Mouse (Mus musculus): ENCODE data around the gene Atg9b. TPM values are rescaled to one million over a fixed set of nuclear protein-coding genes. Genes with fewer than 3 reads are reported as not detected.

The Atg9b gene
- polyA plus RNA-seq, 1 experiment from 2014 or later = 2.3 TPM

- no peak overlapping the region for H3K4me3 ChIP-seq (ENCODE audit: low read length)
- H3K27me3 ChIP-seq (ENCODE audit: control insufficient read depth, insufficient read depth, low read length) = no peaks in the 10 kb centered on the region
- H3K36me3 ChIP-seq (ENCODE audit: control insufficient read depth, insufficient read depth) = peaks cover 13% of the 10 kb centered on the region; the same call in 1 of the 2 replicates
- no peak for ATAC-seq (replicated peaks; ENCODE audit: extremely low read depth, insufficient read depth, low FRiP score)
- no peak overlapping the region for H3K9ac ChIP-seq (ENCODE audit: low read length)
- H3K4me1 ChIP-seq (ENCODE audit: control insufficient read depth, insufficient read depth, low read length) = peaks cover 4% of the 10 kb centered on the region; the same call in 1 of the 2 replicates
- no peak overlapping the region for H3K4me2 ChIP-seq (ENCODE audit: low read depth, low read length)
- H3K9me3 ChIP-seq (replicated peaks; ENCODE audit: control insufficient read depth, low read length) = no peaks in the 10 kb centered on the region
- H3K27ac ChIP-seq (ENCODE audit: low read length) = no peak overlapping the region
- WGBS = 75% methylated on average over 2 of the region's 2 CpGs
Observed at GRCm38 (mm10) chr5:24412063-24412462, 20.1 kb upstream of the Atg9b start.

DNA sequence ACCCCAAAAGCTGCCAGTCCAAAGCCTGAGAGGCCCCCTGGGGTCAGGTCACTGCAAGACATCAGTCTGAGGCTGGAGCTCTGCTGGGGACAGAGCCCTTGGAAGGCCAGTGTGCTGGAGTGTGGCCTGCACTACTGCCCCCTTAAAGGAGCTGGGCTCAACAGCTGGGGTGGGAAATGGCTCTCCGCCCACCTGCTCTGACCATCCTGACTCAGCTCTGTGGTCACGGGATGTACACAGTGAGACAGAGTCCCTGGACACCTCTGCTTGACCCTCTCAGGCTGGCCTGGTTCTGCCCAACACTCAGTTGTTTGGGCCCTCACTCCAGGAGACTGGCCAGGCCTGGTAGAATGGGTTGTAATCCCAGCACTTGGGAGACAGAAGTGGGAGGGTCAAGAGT is 17.5 kb upstream of the Atg9b start:
- no peak overlapping the region for H3K9ac ChIP-seq (ENCODE audit: low read length)
- ATAC-seq (replicated peaks; ENCODE audit: extremely low read depth, insufficient read depth, low FRiP score) = no peak
- H3K9me3 ChIP-seq (replicated peaks; ENCODE audit: control insufficient read depth, low read length) = no peaks in the 10 kb centered on the region
- H3K27ac ChIP-seq (ENCODE audit: low read length) = no peak overlapping the region
- H3K4me1 ChIP-seq (ENCODE audit: control insufficient read depth, insufficient read depth, low read length) = no peaks in the 10 kb centered on the region
- no peak overlapping the region for H3K4me3 ChIP-seq (ENCODE audit: low read length)
- H3K27me3 ChIP-seq (ENCODE audit: control insufficient read depth, insufficient read depth, low read length) = no peaks in the 10 kb centered on the region
- WGBS = 82% methylated on average over 2 of the region's 2 CpGs
- H3K4me2 ChIP-seq (ENCODE audit: low read depth, low read length) = no peak overlapping the region
- H3K36me3 ChIP-seq (ENCODE audit: control insufficient read depth, insufficient read depth) = peaks cover 21% of the 10 kb centered on the region

- WGBS = 79% methylated on average over 13 of the region's 13 CpGs
- no peak overlapping the region for H3K9ac ChIP-seq (ENCODE audit: low read length)
- H3K36me3 ChIP-seq (ENCODE audit: control insufficient read depth, insufficient read depth) = peaks cover 23% of the 10 kb centered on the region
- H3K9me3 ChIP-seq (replicated peaks; ENCODE audit: control insufficient read depth, low read length) = no peaks in the 10 kb centered on the region
- H3K27me3 ChIP-seq (ENCODE audit: control insufficient read depth, insufficient read depth, low read length) = no peaks in the 10 kb centered on the region
- no peak overlapping the region for H3K4me2 ChIP-seq (ENCODE audit: low read depth, low read length)
- H3K4me1 ChIP-seq (ENCODE audit: control insufficient read depth, insufficient read depth, low read length) = no peaks in the 10 kb centered on the region
- no peak overlapping the region for H3K4me3 ChIP-seq (ENCODE audit: low read length)
- H3K27ac ChIP-seq (ENCODE audit: low read length) = no peak overlapping the region
- no peak for ATAC-seq (replicated peaks; ENCODE audit: extremely low read depth, insufficient read depth, low FRiP score)
Observed at GRCm38 (mm10) chr5:24408651-24409050, 16.7 kb upstream of the Atg9b start.

- Histone ChIP-seq H3K27me3 (ENCODE audit: control insufficient read depth, insufficient read depth, low read length) (no peaks in the 10 kb centered on the region), H3K4me3 (ENCODE audit: low read length) (no peak overlapping the region), H3K9me3 (replicated peaks; ENCODE audit: control insufficient read depth, low read length) (no peaks in the 10 kb centered on the region), H3K4me2 (ENCODE audit: low read depth, low read length) (no peak overlapping the region), H3K36me3 (ENCODE audit: control insufficient read depth, insufficient read depth) (peaks cover 29% of the 10 kb centered on the region), H3K4me1 (ENCODE audit: control insufficient read depth, insufficient read depth, low read length) (peaks cover 5% of the 10 kb centered on the region; the same call in 1 of the 2 replicates), H3K9ac (ENCODE audit: low read length) (no peak overlapping the region), H3K27ac (ENCODE audit: low read length) (no peak overlapping the region)
- 42% methylated on average over 3 of the region's 3 CpGs for WGBS
- ATAC-seq (replicated peaks; ENCODE audit: extremely low read depth, insufficient read depth, low FRiP score) = no peak
Observed at GRCm38 (mm10) chr5:24405389-24405876, 13.5 kb upstream of the Atg9b start.

GRCm38 (mm10) chr5:24404594-24405360 is 12.8 kb upstream of the Atg9b start:
- ATAC-seq (replicated peaks; ENCODE audit: extremely low read depth, insufficient read depth, low FRiP score) = no peak
- no peaks in the 10 kb centered on the region for H3K27me3 ChIP-seq (ENCODE audit: control insufficient read depth, insufficient read depth, low read length)
- H3K36me3 ChIP-seq (ENCODE audit: control insufficient read depth, insufficient read depth) = peaks cover 29% of the 10 kb centered on the region
- 80% methylated on average over 6 of the region's 6 CpGs for WGBS
- H3K4me1 ChIP-seq (ENCODE audit: control insufficient read depth, insufficient read depth, low read length) = peaks cover 5% of the 10 kb centered on the region; the same call in 1 of the 2 replicates
- no peak overlapping the region for H3K27ac ChIP-seq (ENCODE audit: low read length)
- H3K4me2 ChIP-seq (ENCODE audit: low read depth, low read length) = no peak overlapping the region
- H3K4me3 ChIP-seq (ENCODE audit: low read length) = no peak overlapping the region
- no peak overlapping the region for H3K9ac ChIP-seq (ENCODE audit: low read length)
- no peaks in the 10 kb centered on the region for H3K9me3 ChIP-seq (replicated peaks; ENCODE audit: control insufficient read depth, low read length)

- peak; percentile 76 for ATAC-seq (replicated peaks; ENCODE audit: extremely low read depth, insufficient read depth, low FRiP score)
- Histone ChIP-seq H3K36me3 (ENCODE audit: control insufficient read depth, insufficient read depth) (peaks cover 16% of the 10 kb centered on the region), H3K4me2 (ENCODE audit: low read depth, low read length) (no peak overlapping the region), H3K27ac (ENCODE audit: low read length) (no peak overlapping the region), H3K4me1 (ENCODE audit: control insufficient read depth, insufficient read depth, low read length) (peaks cover 5% of the 10 kb centered on the region; the same call in 1 of the 2 replicates), H3K27me3 (ENCODE audit: control insufficient read depth, insufficient read depth, low read length) (no peaks in the 10 kb centered on the region), H3K9ac (ENCODE audit: low read length) (no peak overlapping the region; the same call in 1 of the 2 replicates), H3K4me3 (ENCODE audit: low read length) (no peak overlapping the region), H3K9me3 (replicated peaks; ENCODE audit: control insufficient read depth, low read length) (no peaks in the 10 kb centered on the region)
- WGBS = 56% methylated on average over 9 of the region's 9 CpGs
Observed at GRCm38 (mm10) chr5:24401969-24402368, 10.0 kb upstream of the Atg9b start.

- Histone ChIP-seq H3K9ac (ENCODE audit: low read length) (no peak overlapping the region), H3K27ac (ENCODE audit: low read length) (no peak overlapping the region), H3K27me3 (ENCODE audit: control insufficient read depth, insufficient read depth, low read length) (no peaks in the 10 kb centered on the region), H3K4me2 (ENCODE audit: low read depth, low read length) (no peak overlapping the region), H3K36me3 (ENCODE audit: control insufficient read depth, insufficient read depth) (peaks cover 14% of the 10 kb centered on the region), H3K4me1 (ENCODE audit: control insufficient read depth, insufficient read depth, low read length) (peaks cover 5% of the 10 kb centered on the region; the same call in 1 of the 2 replicates), H3K4me3 (ENCODE audit: low read length) (no peak overlapping the region), H3K9me3 (replicated peaks; ENCODE audit: control insufficient read depth, low read length) (no peaks in the 10 kb centered on the region)
- WGBS = 90% methylated on average over 5 of the region's 5 CpGs
- no peak for ATAC-seq (replicated peaks; ENCODE audit: extremely low read depth, insufficient read depth, low FRiP score)
Observed at GRCm38 (mm10) chr5:24400911-24401605, 9.1 kb upstream of the Atg9b start.

- no peak overlapping the region for H3K4me3 ChIP-seq (ENCODE audit: low read length)
- H3K27me3 ChIP-seq (ENCODE audit: control insufficient read depth, insufficient read depth, low read length) = no peaks in the 10 kb centered on the region
- H3K9ac ChIP-seq (ENCODE audit: low read length) = no peak overlapping the region
- H3K4me1 ChIP-seq (ENCODE audit: control insufficient read depth, insufficient read depth, low read length) = peaks cover 5% of the 10 kb centered on the region; the same call in 1 of the 2 replicates
- peaks cover 13% of the 10 kb centered on the region for H3K36me3 ChIP-seq (ENCODE audit: control insufficient read depth, insufficient read depth)
- no peak overlapping the region for H3K4me2 ChIP-seq (ENCODE audit: low read depth, low read length)
- H3K27ac ChIP-seq (ENCODE audit: low read length) = no peak overlapping the region
- H3K9me3 ChIP-seq (replicated peaks; ENCODE audit: control insufficient read depth, low read length) = no peaks in the 10 kb centered on the region
- WGBS = 87% methylated on average over 11 of the region's 11 CpGs
- ATAC-seq (replicated peaks; ENCODE audit: extremely low read depth, insufficient read depth, low FRiP score) = no peak
Observed at GRCm38 (mm10) chr5:24400362-24400761, 8.4 kb upstream of the Atg9b start.

DNA sequence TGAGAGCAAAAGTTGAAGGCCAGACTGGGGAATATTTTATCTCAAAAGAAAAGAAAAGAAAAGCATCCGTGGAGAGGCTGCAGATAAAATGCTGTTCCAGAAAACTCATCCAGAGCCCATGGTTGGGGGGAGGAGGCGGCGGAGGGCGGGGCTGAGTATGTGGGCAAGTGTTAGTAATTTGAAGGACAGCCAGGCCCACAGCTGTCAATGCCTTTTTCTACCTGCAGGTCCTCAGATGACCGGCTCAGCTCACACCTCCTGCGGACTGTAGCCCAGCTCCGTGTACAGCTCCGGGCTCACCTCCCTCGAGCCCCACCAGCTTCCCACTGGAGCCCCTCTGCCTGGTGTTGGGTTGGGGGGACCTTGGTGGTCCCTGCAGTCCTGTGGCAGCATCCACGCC is 7.7 kb upstream of the Atg9b start:
- peaks cover 13% of the 10 kb centered on the region for H3K36me3 ChIP-seq (ENCODE audit: control insufficient read depth, insufficient read depth)
- H3K4me2 ChIP-seq (ENCODE audit: low read depth, low read length) = no peak overlapping the region
- no peak for ATAC-seq (replicated peaks; ENCODE audit: extremely low read depth, insufficient read depth, low FRiP score)
- no peak overlapping the region for H3K4me3 ChIP-seq (ENCODE audit: low read length)
- no peaks in the 10 kb centered on the region for H3K9me3 ChIP-seq (replicated peaks; ENCODE audit: control insufficient read depth, low read length)
- no peak overlapping the region for H3K9ac ChIP-seq (ENCODE audit: low read length)
- no peak overlapping the region for H3K27ac ChIP-seq (ENCODE audit: low read length)
- H3K27me3 ChIP-seq (ENCODE audit: control insufficient read depth, insufficient read depth, low read length) = no peaks in the 10 kb centered on the region
- WGBS = 73% methylated on average over 10 of the region's 10 CpGs
- peaks cover 11% of the 10 kb centered on the region for H3K4me1 ChIP-seq (ENCODE audit: control insufficient read depth, insufficient read depth, low read length)
